Mouse (Mus musculus) embryonic facial prominence, embryonic 13.5 days (tissue): ENCODE results near the gene Slc34a1. TPM values are rescaled to one million over a fixed set of nuclear protein-coding genes. Genes with fewer than 3 reads are reported as not detected.
A peak's percentile ranks its signal among the peaks of the same experiment; 100 is the strongest.
"Not testable (repeated sequence)": the region's sequence is repeated elsewhere in the genome, so short reads cannot be mapped to it uniquely, and the experiment has no call there.

ENCODE experiments used
- ATAC-seq: fragments of 200-750 bp; cut with Nextera tagmentation; 2 replicates; pipeline ENCODE4 v1.8.0; 2017; ENCODE audit warnings: low read depth; ENCODE audit not compliant: insufficient number of reproducible peaks, insufficient read depth, low FRiP score, low TSS enrichment
- H3K27ac ChIP-seq: fragments of 300-500 bp; sonication (generic); 2 replicates; pipeline ENCODE4 v1.5.1; 2015; ENCODE audit warnings: moderate library complexity, mild to moderate bottlenecking, inconsistent platforms
- H3K27me3 ChIP-seq: fragments of 300-500 bp; sonication (generic); 2 replicates; pipeline ENCODE4 v1.6.1; 2015; ENCODE audit warnings: mild to moderate bottlenecking, inconsistent platforms
- H3K36me3 ChIP-seq: fragments of 300-500 bp; sonication (generic); 2 replicates; pipeline ENCODE4 v1.6.1; 2015; ENCODE audit warnings: mild to moderate bottlenecking, inconsistent platforms
- H3K4me1 ChIP-seq: fragments of 300-500 bp; sonication (generic); 2 replicates; pipeline ENCODE4 v1.6.1; 2015; ENCODE audit warnings: inconsistent platforms
- H3K4me2 ChIP-seq: fragments of 300-500 bp; sonication (generic); 2 replicates; pipeline ENCODE4 v1.6.1; 2015; ENCODE audit warnings: moderate library complexity, mild to moderate bottlenecking, inconsistent platforms
- H3K4me3 ChIP-seq: fragments of 300-500 bp; sonication (generic); 2 replicates; pipeline ENCODE4 v1.5.1; 2015; ENCODE audit warnings: mild to moderate bottlenecking, inconsistent platforms
- H3K9ac ChIP-seq: fragments of 300-500 bp; sonication (generic); 2 replicates; pipeline ENCODE4 v1.6.1; 2015; ENCODE audit warnings: mild to moderate bottlenecking, inconsistent platforms
- H3K9me3 ChIP-seq: fragments of 300-500 bp; sonication (generic); 2 replicates; pipeline ENCODE4 v1.6.1; 2016; ENCODE audit warnings: inconsistent platforms
- WGBS: fragments of 180-500 bp; shearing (Covaris S2); methylation state at CpG from one replicate; pipeline ENCODE4 v1.1.7; 2015; ENCODE audit warnings: mixed read lengths; 5-methylcytosine and 5-hydroxymethylcytosine counted together
- polyA plus RNA-seq: library from polyadenylated mRNA; unstranded; fragments of >200 nt; fragmentation: Nextera tagmentation; extraction: Ambion mirVana; gene quantifications from 2 replicates; pipeline ENCODE4 v1.2.1, GENCODE M21; 2015

The Slc34a1 gene
- polyA plus RNA-seq, 1 experiment from 2014 or later: not detected

DNA sequence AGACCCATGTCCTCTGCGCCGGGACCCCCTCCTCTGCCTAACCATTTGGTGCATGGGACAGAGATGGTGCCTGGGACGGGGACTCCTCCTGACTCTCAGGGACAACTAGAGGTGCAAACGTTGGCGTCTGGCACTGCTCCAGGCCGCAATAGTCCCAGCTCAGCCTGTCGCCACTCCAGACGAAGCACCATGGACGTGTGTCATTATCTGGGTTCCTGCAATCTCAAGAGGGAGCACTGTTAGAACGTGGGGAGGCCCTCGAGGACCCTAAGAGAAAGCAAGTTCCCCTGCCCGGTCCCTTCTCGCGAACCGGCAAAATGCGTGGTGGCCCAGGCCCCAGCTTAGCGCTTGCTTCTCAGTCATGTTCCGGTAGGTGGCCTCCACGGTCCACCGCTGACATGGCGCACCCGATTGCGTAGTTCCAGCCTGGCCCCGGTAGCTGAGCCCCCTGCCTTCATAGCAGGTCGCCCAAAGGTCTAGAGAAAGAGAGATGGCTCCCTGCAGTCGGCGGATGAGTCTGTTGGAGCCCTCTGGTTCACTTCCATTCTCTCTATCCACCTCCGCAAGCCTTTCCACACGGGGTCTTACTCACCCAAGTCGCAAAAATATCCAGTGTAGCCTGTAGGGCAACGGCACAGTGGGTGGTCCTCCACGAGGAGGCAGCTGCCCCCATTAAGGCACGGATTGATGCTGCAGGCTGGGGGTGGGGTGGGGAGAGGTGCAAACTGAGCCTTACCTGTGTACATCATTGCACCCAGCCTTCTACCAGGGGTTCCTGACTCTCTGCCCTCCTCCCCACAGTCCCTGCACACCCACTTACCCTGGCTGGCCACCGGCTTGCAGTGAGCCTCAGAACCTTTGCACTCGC is 23.2 kb downstream of the Slc34a1 start:
- WGBS: 12% methylated on average over 35 of the region's 35 CpGs
- no peak overlapping the region for H3K27ac ChIP-seq
- no peaks in the 10 kb centered on the region for H3K36me3 ChIP-seq
- H3K4me1 ChIP-seq: peaks cover 14% of the 10 kb centered on the region
- peak overlapping the region; percentile 55 for H3K4me2 ChIP-seq
- no peak overlapping the region for H3K9ac ChIP-seq
- no peaks in the 10 kb centered on the region for H3K9me3 ChIP-seq
- peak overlapping the region; percentile 27 for H3K4me3 ChIP-seq
- peak; percentile 53; the same call in 1 of the 2 replicates for ATAC-seq
- H3K27me3 ChIP-seq: peaks cover 57% of the 10 kb centered on the region

DNA sequence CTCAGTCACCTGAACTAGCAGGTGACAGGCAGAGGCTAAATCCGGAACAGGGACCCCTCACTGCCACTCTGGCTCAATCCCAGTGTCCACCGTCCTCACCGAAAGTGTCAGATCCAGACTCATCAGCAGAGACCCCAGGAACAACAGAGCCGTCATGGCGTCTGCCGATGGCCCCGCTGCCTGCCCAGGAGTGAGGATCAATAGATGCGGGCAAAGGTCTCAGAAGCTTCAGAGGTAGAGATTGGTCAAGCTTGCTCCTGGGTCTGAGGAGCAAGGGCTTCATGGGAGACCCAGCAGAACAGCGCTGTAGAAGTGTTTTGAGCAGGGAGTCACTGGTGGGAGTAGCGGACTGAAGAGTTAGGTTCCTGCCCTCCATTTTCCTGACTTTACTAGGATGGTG is 28.6 kb downstream of the Slc34a1 start, which contains the start of gene F12:
TSS of gene F12 (minus strand) at position 181 of the 400 bp plus-strand sequence.
- no peak within 1 kb of the TSS for H3K27ac ChIP-seq
- no peaks in the 10 kb centered on the region for H3K36me3 ChIP-seq
- H3K27me3 ChIP-seq: peaks cover 12% of the 10 kb centered on the region
- WGBS: 87% methylated on average over 10 of the region's 10 CpGs
- no peaks in the 10 kb centered on the region for H3K9me3 ChIP-seq
- no peak within 1 kb of the TSS for H3K4me2 ChIP-seq
- H3K4me3 ChIP-seq: no peak within 1 kb of the TSS
- ATAC-seq: no peak
- no peak within 1 kb of the TSS for H3K9ac ChIP-seq
- peaks cover 1% of the 10 kb centered on the region; the same call in 1 of the 2 replicates for H3K4me1 ChIP-seq

DNA sequence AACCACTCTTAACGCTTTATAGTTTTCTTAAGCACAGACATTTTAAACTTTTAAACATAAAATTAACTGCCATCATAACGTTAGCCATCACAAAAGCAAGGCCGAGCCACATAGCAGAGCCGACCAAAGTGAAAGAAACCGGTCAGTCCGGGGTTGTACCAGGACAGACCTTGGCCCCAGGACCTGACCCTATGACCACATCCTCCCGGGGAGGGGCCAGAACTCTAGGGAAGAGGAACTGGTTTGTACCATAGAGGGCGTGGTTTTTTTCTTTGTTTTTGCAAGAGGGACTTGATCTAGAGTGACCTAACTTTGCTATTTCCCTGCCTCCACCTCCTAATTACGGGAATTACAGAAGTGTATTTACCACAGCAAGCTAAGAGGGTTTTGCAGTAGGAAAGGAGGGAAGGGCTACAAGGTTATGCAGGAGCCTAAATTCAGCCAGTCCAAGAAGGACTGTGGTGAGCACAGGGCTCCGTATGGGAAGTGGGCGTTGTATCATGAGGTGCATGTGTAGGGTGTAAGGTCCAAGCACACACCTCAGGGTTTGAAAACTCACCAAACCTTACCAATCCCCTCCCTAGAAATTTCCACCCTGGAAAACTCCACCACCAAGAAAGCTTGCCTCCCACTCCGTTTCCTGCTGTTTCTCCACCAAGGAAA is 31.4 kb downstream of the Slc34a1 start:
- no peak overlapping the region for H3K9ac ChIP-seq
- ATAC-seq: no peak
- no peak overlapping the region for H3K27ac ChIP-seq
- no peak overlapping the region for H3K4me3 ChIP-seq
- no peaks in the 10 kb centered on the region for H3K27me3 ChIP-seq
- H3K36me3 ChIP-seq: no peaks in the 10 kb centered on the region
- 60% methylated on average over 12 of the region's 12 CpGs for WGBS
- H3K9me3 ChIP-seq: peaks cover 5% of the 10 kb centered on the region; the same call in 1 of the 2 replicates
- no peak overlapping the region for H3K4me2 ChIP-seq
- no peaks in the 10 kb centered on the region for H3K4me1 ChIP-seq

DNA sequence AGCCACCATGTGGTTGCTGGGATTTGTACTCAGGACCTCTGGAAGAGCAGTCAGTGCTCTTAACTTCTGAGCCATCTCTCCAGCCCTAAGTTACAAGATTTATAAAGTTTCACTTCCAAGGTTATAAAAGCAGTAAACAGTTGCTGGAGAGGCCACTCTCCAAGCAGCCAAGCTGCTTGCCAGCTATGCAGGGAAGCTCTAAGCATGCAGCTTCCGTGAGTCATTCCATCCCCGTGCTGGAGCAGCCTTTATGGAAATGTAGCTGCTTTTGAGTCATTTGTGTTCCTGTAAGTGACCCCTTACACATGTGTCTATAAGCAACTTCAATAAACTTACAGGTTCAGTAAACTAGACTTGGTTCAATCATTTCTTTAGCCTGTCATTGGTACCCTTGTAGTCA is 32.6 kb downstream of the Slc34a1 start:
- no peak overlapping the region for H3K9ac ChIP-seq
- no peak overlapping the region for H3K4me2 ChIP-seq
- H3K4me1 ChIP-seq: no peaks in the 10 kb centered on the region
- H3K4me3 ChIP-seq: no peak overlapping the region
- H3K27ac ChIP-seq: no peak overlapping the region
- H3K27me3 ChIP-seq: no peaks in the 10 kb centered on the region
- no peak for ATAC-seq
- peaks cover 5% of the 10 kb centered on the region; the same call in 1 of the 2 replicates for H3K9me3 ChIP-seq
- H3K36me3 ChIP-seq: no peaks in the 10 kb centered on the region
- 83% methylated on average over 2 of the region's 2 CpGs for WGBS

DNA sequence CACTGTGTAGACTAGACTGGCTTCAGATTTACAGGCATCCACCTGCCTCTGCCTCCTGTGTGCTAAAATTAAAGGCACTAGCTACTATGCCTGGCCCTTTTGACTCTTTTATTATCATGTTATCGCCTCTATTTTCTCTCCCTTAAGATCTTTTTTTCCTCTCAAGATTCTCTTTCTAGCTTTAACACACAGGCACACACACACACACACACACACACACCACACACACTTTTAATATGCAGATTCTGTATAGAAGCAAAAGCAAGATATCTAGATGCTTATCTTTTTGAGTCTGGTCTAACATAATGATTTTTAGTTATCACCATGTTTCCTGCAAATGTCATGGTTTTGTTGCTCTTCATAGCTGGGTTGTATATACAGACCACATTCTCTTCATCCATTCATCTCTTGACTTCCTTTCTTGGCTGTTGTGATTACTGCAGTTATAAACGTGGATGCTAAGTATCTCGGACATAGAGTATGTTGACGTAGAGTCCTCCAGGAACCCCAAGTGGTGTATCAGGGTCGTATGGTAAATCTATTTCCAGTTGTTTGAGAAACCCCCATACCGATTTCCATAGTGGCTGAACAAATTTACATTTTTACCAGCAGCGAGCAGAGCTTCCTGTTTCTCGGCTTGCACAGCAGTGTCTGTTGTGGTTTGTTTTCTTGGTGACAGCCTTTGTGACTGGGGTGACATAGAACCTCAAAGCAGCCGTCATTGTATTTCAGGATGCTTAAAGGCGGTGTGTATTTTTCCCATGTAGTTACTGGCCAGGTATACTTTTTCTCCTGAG is 34.1 kb downstream of the Slc34a1 start:
- no peaks in the 10 kb centered on the region for H3K27me3 ChIP-seq
- no peak overlapping the region for H3K4me3 ChIP-seq
- peaks cover 5% of the 10 kb centered on the region; the same call in 1 of the 2 replicates for H3K9me3 ChIP-seq
- H3K27ac ChIP-seq: no peak overlapping the region
- WGBS: 74% methylated on average over 10 of the region's 10 CpGs
- no peak overlapping the region for H3K4me2 ChIP-seq
- no peaks in the 10 kb centered on the region for H3K4me1 ChIP-seq
- no peak for ATAC-seq
- H3K36me3 ChIP-seq: no peaks in the 10 kb centered on the region
- no peak overlapping the region for H3K9ac ChIP-seq

DNA sequence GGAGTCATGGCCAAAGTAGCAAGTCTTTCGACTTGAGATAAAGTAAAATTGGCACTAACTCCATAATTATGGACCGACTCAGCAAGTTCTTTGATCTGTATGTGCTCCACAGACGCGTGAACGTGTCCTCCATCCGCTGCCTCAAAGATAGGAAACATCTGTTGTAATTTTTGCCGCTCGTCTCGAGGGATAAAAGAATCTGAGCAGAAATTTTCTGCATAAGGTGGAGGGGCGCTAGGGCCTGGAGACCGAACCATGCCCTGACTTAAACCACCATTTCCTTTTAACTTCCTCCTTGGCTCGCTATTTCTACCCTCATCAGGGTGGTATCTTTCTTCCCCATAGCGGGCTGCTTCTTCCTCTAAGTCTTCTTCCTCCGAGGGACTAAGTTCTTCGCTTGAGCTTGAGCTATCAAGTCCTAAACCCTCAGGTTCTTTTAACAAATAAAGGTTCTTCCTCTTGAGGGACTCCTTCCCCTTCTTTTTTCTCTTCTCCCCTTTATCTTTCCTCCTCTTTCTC is 39.2 kb downstream of the Slc34a1 start:
- not testable (repeated sequence) for H3K4me3 ChIP-seq, H3K9me3 ChIP-seq, H3K27me3 ChIP-seq, H3K36me3 ChIP-seq, ATAC-seq, H3K27ac ChIP-seq, H3K4me1 ChIP-seq, H3K9ac ChIP-seq, H3K4me2 ChIP-seq
- WGBS: 49% methylated on average over 15 of the region's 15 CpGs

DNA sequence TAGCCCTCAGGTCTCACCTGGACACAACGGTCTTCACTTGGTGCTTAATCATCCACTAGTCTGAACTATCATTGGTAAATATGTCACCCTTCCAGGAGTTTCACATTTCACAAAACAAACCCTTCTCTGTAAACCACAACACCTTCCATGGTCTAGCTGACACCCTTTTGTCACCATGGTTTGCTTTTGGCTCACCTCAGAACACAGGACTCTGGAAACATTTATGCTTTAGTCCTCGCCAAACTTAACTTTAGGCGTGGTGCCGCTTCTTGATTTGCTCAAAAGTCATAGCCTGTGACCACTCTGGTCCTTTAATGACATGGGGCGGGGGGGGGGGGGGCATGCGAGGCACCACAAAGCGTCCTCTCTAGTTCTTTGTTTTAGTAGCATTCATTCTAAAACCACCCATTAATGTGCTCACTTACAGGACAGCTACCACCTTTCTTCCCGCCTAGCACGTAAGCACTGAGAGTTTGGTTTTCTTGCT is 45.9 kb downstream of the Slc34a1 start:
- H3K4me3 ChIP-seq: peak overlapping the region; percentile 86
- no peaks in the 10 kb centered on the region for H3K27me3 ChIP-seq
- H3K9me3 ChIP-seq: no peaks in the 10 kb centered on the region
- H3K9ac ChIP-seq: peak overlapping the region; percentile 70; the same call in 1 of the 2 replicates
- peak overlapping the region; percentile 95 for H3K27ac ChIP-seq
- H3K4me2 ChIP-seq: peak overlapping the region; percentile 66
- ATAC-seq: no peak
- peaks cover 37% of the 10 kb centered on the region for H3K4me1 ChIP-seq
- H3K36me3 ChIP-seq: no peaks in the 10 kb centered on the region
- 41% methylated on average over 9 of the region's 9 CpGs for WGBS

DNA sequence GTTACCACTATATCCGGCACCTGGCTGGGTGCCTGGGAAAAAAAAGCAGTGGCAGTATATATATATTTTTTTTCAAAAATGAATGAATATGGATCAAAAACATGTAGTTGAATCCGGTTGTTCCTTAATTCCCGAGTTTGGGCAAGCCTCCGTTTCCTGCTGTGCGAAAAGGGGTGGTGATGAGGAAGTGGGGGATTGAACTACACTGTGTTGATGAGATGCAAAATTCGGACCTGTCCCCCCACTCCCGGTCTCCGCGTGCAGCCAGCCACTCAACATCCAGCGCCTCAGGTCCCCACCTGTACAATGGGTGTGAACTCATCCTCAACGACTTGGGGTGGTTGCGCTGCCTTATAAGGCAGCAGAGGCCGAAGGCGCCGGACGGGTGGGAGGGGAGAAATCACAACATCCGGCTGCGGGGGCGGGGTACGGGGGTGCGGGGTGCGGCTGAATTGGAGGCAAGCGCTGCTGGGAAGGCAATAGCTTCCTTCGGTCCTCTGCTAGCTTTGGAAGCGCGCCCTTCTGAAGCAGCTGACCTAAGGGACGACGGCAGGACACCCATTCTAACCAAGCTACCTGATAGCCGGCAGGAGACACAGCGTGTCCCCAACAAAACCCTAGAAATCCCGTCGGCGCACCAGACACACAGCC is 46.4 kb downstream of the Slc34a1 start:
- H3K9ac ChIP-seq: peak overlapping the region; percentile 70
- H3K36me3 ChIP-seq: peaks cover 3% of the 10 kb centered on the region; the same call in 1 of the 2 replicates
- peak; percentile 75 for ATAC-seq
- peak overlapping the region; percentile 86 for H3K4me3 ChIP-seq
- peak overlapping the region; percentile 95 for H3K27ac ChIP-seq
- no peaks in the 10 kb centered on the region for H3K9me3 ChIP-seq
- peak overlapping the region; percentile 66 for H3K4me2 ChIP-seq
- H3K27me3 ChIP-seq: no peaks in the 10 kb centered on the region
- WGBS: 2% methylated on average over 33 of the region's 33 CpGs
- H3K4me1 ChIP-seq: peaks cover 37% of the 10 kb centered on the region

DNA sequence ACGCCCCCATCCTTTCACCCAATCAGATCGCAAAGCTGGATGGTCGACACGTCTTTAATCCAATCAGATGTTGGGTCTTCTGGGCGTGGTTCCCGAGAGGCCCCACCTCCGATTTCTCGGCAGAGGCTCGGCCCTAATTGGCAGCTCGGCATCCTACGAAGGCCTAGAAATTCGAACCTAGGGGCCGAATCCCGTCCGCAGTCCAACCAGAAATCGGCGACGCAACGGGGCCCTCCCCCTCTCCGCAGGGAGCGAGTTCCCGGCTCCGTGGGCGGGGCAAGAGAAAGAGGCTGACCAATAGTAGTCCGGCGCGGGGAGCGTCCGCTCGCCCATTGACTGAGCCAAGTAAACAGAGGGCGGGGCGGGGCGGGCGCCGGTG is 46.9 kb downstream of the Slc34a1 start, which contains the start of gene Grk6:
TSS of gene Grk6 (plus strand) at position 136 of the 379 bp plus-strand sequence.
- peak within 1 kb of the TSS; percentile 95 for H3K27ac ChIP-seq
- H3K9me3 ChIP-seq: no peaks in the 10 kb centered on the region
- peak within 1 kb of the TSS; percentile 98 for H3K9ac ChIP-seq
- H3K27me3 ChIP-seq: no peaks in the 10 kb centered on the region
- peak within 1 kb of the TSS; percentile 86 for H3K4me3 ChIP-seq
- peak; percentile 95 for ATAC-seq
- peaks cover 37% of the 10 kb centered on the region for H3K4me1 ChIP-seq
- H3K4me2 ChIP-seq: peak within 1 kb of the TSS; percentile 84
- H3K36me3 ChIP-seq: peaks cover 8% of the 10 kb centered on the region
- WGBS: 0% methylated on average over 35 of the region's 35 CpGs

DNA sequence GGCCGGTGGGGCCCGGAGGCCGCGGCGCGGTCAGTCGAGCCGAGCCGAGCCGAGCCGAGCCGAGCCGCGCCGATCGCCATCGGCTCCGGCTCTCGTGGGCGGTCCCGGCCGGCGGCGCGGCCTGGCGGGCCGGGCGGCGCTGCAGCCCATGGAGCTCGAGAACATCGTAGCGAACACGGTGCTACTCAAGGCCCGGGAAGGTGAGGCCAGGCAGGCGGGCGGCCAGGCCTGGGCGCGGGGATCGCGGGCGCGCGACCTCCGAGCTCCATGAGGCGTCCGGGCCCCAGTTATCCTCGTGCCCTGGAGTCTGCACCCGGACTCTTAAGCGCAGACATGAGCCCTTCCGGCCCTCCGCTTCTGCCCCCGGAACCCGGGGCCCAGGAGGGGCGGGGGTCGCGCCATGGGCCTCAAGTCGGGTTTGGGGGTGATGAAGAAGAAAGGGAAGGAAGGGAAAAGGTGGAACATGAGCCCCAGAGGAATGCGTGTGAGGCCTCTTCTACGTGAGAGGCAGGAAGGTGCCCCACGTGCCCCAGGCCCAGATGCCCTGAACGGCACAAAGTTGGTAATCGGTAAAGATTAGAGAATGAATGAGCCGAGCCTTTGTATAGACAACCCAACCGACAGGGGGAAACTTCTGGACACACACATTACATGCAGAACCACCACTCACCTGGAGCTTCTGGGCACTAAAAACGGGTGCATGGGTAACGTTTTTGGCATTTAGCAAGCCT is 47.5 kb downstream of the Slc34a1 start:
- Histone ChIP-seq H3K4me3 (peak overlapping the region; percentile 86), H3K4me1 (peaks cover 37% of the 10 kb centered on the region), H3K9ac (peak overlapping the region; percentile 98), H3K27me3 (no peaks in the 10 kb centered on the region), H3K27ac (peak overlapping the region; percentile 95), H3K4me2 (peak overlapping the region; percentile 84), H3K36me3 (peaks cover 14% of the 10 kb centered on the region), H3K9me3 (no peaks in the 10 kb centered on the region)
- ATAC-seq: peak; percentile 6; the same call in 1 of the 2 replicates
- under 1% methylated on average over 57 of the region's 66 CpGs for WGBS
